Mouse (Mus musculus): Measurements from ENCODE around the gene Tas1r3. TPM values are rescaled to one million over a fixed set of nuclear protein-coding genes. Genes with fewer than 3 reads are reported as not detected.

The Tas1r3 gene
- polyA plus RNA-seq, 1 experiment from 2014 or later, result 0.09 TPM

DNA sequence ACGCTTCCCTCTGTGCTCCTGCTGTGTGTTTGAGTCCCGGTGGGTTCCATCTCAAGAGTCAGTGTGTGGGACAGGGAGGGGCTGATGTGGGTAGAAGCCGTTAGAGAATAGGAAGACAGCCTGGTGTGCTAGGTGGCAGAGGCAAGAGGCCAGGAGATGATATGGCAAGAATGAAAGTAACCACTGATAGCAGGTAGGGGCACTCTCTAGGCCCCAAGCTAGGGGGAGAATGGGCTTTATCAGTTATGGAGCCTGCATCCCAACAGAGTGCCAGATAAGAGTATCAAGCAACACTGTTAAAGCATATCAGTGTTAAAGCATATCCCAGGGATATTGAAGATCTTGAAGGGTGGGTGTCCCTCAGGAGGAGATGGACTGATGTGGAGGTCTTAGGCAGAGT is 6.3 kb downstream of the Tas1r3 start:
- Histone ChIP-seq H3K4me2 (ENCODE audit: low read depth, low read length) (no peak overlapping the region), H3K27me3 (ENCODE audit: insufficient read depth, low read length) (no peaks in the 10 kb centered on the region), H3K36me3 (replicated peaks; ENCODE audit: insufficient read depth, low read length) (peaks cover 40% of the 10 kb centered on the region), H3K4me3 (ENCODE audit: low read depth, low read length) (no peak overlapping the region), H3K27ac (ENCODE audit: low read depth) (no peak overlapping the region), H3K9me3 (ENCODE audit: low read length) (no peaks in the 10 kb centered on the region), H3K4me1 (ENCODE audit: insufficient read depth) (no peaks in the 10 kb centered on the region), H3K9ac (replicated peaks) (no peak overlapping the region)
- TF ChIP-seq EP300 (IDR thresholded peaks at IDR 0.05; ENCODE audit: low read depth) (no peak), CTCF (IDR thresholded peaks at IDR 0.05; ENCODE audit: low read depth) (no peak)
- ATAC-seq (no peak), DNase-seq (no peak)
- WGBS (ENCODE audit: insufficient replicate concordance), result 63% methylated on average over 3 of the region's 3 CpGs

DNA sequence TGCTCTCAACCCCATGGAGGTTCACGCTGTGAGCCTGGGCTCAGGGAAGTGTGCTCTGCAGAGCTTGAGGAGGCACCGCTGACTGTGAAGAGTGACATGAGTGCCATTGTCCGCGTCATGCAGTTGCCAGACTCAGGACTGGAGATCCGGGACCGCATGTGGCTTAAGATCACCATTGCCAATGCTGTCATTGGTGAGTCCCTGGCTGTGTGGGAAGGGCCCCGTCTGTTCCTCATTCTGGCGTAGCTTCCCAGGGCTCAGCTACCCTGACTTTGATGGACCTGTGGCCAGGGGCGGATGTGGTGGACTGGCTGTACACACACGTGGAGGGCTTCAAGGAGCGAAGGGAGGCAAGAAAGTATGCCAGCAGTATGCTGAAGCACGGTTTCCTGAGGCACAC is 7.1 kb downstream of the Tas1r3 start:
- no peak overlapping the region for H3K9ac ChIP-seq (replicated peaks)
- no peaks in the 10 kb centered on the region for H3K27me3 ChIP-seq (ENCODE audit: insufficient read depth, low read length)
- no peak overlapping the region for H3K4me3 ChIP-seq (ENCODE audit: low read depth, low read length)

DNA sequence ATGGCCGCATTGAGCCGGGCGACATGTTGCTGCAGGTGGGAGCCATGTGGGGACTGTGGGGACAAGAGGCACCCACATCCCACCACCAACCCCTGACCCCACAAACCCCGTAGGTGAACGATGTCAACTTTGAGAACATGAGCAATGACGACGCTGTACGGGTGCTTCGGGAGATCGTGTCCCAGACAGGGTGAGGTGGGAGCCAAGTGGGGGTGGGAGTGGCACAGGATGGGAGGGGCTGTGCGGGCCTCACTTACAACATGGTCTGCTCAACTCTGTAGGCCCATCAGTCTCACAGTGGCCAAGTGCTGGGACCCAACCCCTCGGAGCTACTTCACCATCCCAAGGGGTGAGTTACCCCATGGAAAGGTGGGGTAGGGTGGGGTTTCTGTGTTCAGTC is 8.2 kb downstream of the Tas1r3 start:
- H3K4me3 ChIP-seq (ENCODE audit: low read depth, low read length), result no peak overlapping the region
- H3K9ac ChIP-seq (replicated peaks), result no peak overlapping the region
- TF ChIP-seq CTCF (IDR thresholded peaks at IDR 0.05; ENCODE audit: low read depth), result no peak
- no peak for TF ChIP-seq EP300 (IDR thresholded peaks at IDR 0.05; ENCODE audit: low read depth)
- no peak overlapping the region for H3K27ac ChIP-seq (ENCODE audit: low read depth)
- ATAC-seq (no peak), DNase-seq (no peak)
- peaks cover 12% of the 10 kb centered on the region for H3K4me1 ChIP-seq (ENCODE audit: insufficient read depth)
- H3K27me3 ChIP-seq (ENCODE audit: insufficient read depth, low read length), result no peaks in the 10 kb centered on the region
- WGBS (ENCODE audit: insufficient replicate concordance), result 93% methylated on average over 12 of the region's 12 CpGs
- H3K4me2 ChIP-seq (ENCODE audit: low read depth, low read length), result no peak overlapping the region
- no peaks in the 10 kb centered on the region for H3K9me3 ChIP-seq (ENCODE audit: low read length)
- H3K36me3 ChIP-seq (replicated peaks; ENCODE audit: insufficient read depth, low read length), result peaks cover 40% of the 10 kb centered on the region

More for the DNA sequence above, 7.1 kb downstream of the Tas1r3 start:
- WGBS (ENCODE audit: insufficient replicate concordance), result 88% methylated on average over 12 of the region's 12 CpGs
- no peaks in the 10 kb centered on the region for H3K9me3 ChIP-seq (ENCODE audit: low read length)
- H3K4me1 ChIP-seq (ENCODE audit: insufficient read depth), result peaks cover 4% of the 10 kb centered on the region
- no peak for ATAC-seq
- H3K36me3 ChIP-seq (replicated peaks; ENCODE audit: insufficient read depth, low read length), result peaks cover 40% of the 10 kb centered on the region
- DNase-seq, result no peak
- H3K4me2 ChIP-seq (ENCODE audit: low read depth, low read length), result no peak overlapping the region
- H3K27ac ChIP-seq (ENCODE audit: low read depth), result no peak overlapping the region
- TF ChIP-seq CTCF (IDR thresholded peaks at IDR 0.05; ENCODE audit: low read depth), result no peak
- TF ChIP-seq EP300 (IDR thresholded peaks at IDR 0.05; ENCODE audit: low read depth), result no peak

DNA sequence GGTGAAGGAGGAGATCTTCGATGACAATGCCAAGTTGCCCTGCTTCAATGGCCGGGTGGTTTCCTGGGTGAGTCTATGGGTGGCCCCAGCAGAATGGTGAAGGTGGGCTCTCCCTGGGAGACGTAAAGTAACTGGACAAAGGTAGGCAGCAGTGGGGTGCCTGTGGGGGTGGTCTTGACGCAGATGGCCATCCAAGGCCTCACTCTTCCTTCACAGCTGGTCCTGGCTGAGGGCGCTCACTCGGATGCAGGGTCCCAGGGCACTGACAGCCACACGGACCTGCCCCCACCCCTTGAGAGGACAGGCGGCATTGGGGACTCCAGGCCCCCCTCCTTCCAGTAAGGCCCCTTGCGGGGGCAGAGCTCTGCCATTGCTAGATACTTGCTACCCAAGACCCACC is 9.7 kb downstream of the Tas1r3 start:
- H3K9me3 ChIP-seq (ENCODE audit: low read length), result no peaks in the 10 kb centered on the region
- H3K9ac ChIP-seq (replicated peaks), result no peak overlapping the region
- H3K27ac ChIP-seq (ENCODE audit: low read depth), result no peak overlapping the region
- DNase-seq (no peak), ATAC-seq (no peak)
- no peak overlapping the region for H3K4me3 ChIP-seq (ENCODE audit: low read depth, low read length)
- TF ChIP-seq CTCF (IDR thresholded peaks at IDR 0.05; ENCODE audit: low read depth) (no peak), EP300 (IDR thresholded peaks at IDR 0.05; ENCODE audit: low read depth) (no peak)
- no peaks in the 10 kb centered on the region for H3K27me3 ChIP-seq (ENCODE audit: insufficient read depth, low read length)
- H3K4me2 ChIP-seq (ENCODE audit: low read depth, low read length), result no peak overlapping the region
- peaks cover 29% of the 10 kb centered on the region for H3K36me3 ChIP-seq (replicated peaks; ENCODE audit: insufficient read depth, low read length)
- 83% methylated on average over 9 of the region's 9 CpGs for WGBS (ENCODE audit: insufficient replicate concordance)
- peaks cover 27% of the 10 kb centered on the region for H3K4me1 ChIP-seq (ENCODE audit: insufficient read depth)

DNA sequence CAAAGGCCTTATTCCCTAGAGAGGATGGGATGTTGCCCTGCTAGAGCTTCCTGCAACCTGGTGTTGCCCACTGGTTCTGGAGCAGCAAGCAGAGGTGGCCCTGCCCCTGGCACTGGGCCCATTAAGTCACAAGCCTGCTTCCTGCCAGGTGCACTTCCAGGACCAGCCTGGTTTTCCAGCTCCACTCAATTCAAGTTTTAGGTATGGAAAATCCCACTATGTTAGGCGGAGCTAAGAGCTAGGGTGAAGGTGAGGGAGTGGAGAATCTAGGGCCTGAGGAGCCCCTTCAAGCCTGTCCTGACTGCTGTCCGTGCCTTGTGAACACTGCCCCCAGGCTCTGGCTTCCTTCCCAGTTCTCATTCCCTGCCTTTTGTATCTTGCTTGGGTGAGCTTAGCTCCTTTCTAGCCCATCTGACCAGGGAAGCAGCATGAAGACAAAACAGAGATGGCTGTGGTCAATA is 11.2 kb downstream of the Tas1r3 start:
- Histone ChIP-seq H3K4me1 (ENCODE audit: insufficient read depth) (peaks cover 34% of the 10 kb centered on the region), H3K27me3 (ENCODE audit: insufficient read depth, low read length) (no peaks in the 10 kb centered on the region), H3K36me3 (replicated peaks; ENCODE audit: insufficient read depth, low read length) (peaks cover 22% of the 10 kb centered on the region), H3K9ac (replicated peaks) (no peak overlapping the region), H3K9me3 (ENCODE audit: low read length) (no peaks in the 10 kb centered on the region), H3K27ac (ENCODE audit: low read depth) (no peak overlapping the region), H3K4me3 (ENCODE audit: low read depth, low read length) (no peak overlapping the region), H3K4me2 (ENCODE audit: low read depth, low read length) (no peak overlapping the region)
- TF ChIP-seq EP300 (IDR thresholded peaks at IDR 0.05; ENCODE audit: low read depth) (no peak), CTCF (IDR thresholded peaks at IDR 0.05; ENCODE audit: low read depth) (no peak)
- ATAC-seq (no peak), DNase-seq (no peak)
- WGBS (ENCODE audit: insufficient replicate concordance), result 81% methylated on average over 2 of the region's 2 CpGs

DNA sequence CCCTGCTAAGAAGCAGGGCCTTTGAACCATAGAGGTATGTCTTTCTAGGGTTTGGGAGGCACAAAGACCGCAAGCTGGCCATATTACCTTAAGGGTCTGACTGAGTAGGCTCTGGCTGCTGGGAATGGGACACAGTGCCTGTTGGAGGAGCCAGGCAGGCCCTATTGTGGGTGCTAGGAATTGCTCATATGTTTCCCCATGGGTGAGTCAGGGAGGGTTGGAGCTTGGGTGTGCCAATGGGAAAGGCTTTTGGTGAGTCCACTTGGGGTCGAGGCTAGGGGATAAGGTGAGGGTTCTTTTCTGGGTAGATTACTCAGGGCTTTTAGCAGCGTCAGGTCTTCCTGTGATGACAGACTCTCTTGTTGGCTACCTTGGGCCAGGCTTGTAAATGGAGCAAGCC is 11.8 kb downstream of the Tas1r3 start:
- ATAC-seq, result no peak
- Histone ChIP-seq H3K9ac (replicated peaks) (no peak overlapping the region), H3K9me3 (ENCODE audit: low read length) (no peaks in the 10 kb centered on the region), H3K4me3 (ENCODE audit: low read depth, low read length) (no peak overlapping the region), H3K4me2 (ENCODE audit: low read depth, low read length) (no peak overlapping the region), H3K27me3 (ENCODE audit: insufficient read depth, low read length) (no peaks in the 10 kb centered on the region), H3K36me3 (replicated peaks; ENCODE audit: insufficient read depth, low read length) (peaks cover 18% of the 10 kb centered on the region), H3K27ac (ENCODE audit: low read depth) (no peak overlapping the region), H3K4me1 (ENCODE audit: insufficient read depth) (peaks cover 40% of the 10 kb centered on the region)
- TF ChIP-seq CTCF (IDR thresholded peaks at IDR 0.05; ENCODE audit: low read depth) (no peak), EP300 (IDR thresholded peaks at IDR 0.05; ENCODE audit: low read depth) (no peak)
- 83% methylated on average over 3 of the region's 3 CpGs for WGBS (ENCODE audit: insufficient replicate concordance)
- no peak for DNase-seq
